Mouse (Mus musculus) retina, embryonic 14.5 days (tissue): Measurements from ENCODE around the gene Klk15.
"Not testable (repeated sequence)": the region's sequence is repeated elsewhere in the genome, so short reads cannot be mapped to it uniquely, and the experiment has no call there.

ENCODE experiments used
- DNase-seq: peaks from one replicate; pipeline ENCODE4 v3.0.0-alpha.2; 2015; ENCODE audit warnings: low spot score

Klk15 gene

GRCm38 (mm10) chr7:43933440-43933839, at the start of gene Klk15:
Gene Klk15 (plus strand): TSS chr7:43933740.
- DNase-seq = no peak

GRCm38 (mm10) chr7:43891365-43891764, 42.2 kb upstream of the Klk15 start:
- DNase-seq = no peak

GRCm38 (mm10) chr7:43891788-43892187, 41.8 kb upstream of the Klk15 start:
- DNase-seq = no peak

GRCm38 (mm10) chr7:43894836-43895235, 38.7 kb upstream of the Klk15 start:
- DNase-seq = peak; percentile 95

- DNase-seq = no peak
Measured at GRCm38 (mm10) chr7:43914821-43915220, 18.7 kb upstream of the Klk15 start.

GRCm38 (mm10) chr7:43918426-43918825, 15.1 kb upstream of the Klk15 start:
- no peak for DNase-seq

- no peak for DNase-seq
Measured at GRCm38 (mm10) chr7:43918871-43919270, 14.7 kb upstream of the Klk15 start.

GRCm38 (mm10) chr7:43919559-43920451, 13.7 kb upstream of the Klk15 start:
- peak; percentile 87 for DNase-seq

- no peak for DNase-seq
Measured at GRCm38 (mm10) chr7:43920582-43920981, 13.0 kb upstream of the Klk15 start.

- no peak for DNase-seq
Measured at GRCm38 (mm10) chr7:43921087-43921486, 12.5 kb upstream of the Klk15 start.

GRCm38 (mm10) chr7:43921941-43922340, 11.6 kb upstream of the Klk15 start:
- DNase-seq = no peak

- peak; percentile 55 for DNase-seq
Measured at GRCm38 (mm10) chr7:43925985-43926384, 7.6 kb upstream of the Klk15 start.

GRCm38 (mm10) chr7:43928521-43928920, 5.0 kb upstream of the Klk15 start:
- DNase-seq = peak; percentile 67

GRCm38 (mm10) chr7:43932337-43932736, 1.2 kb upstream of the Klk15 start:
- no peak for DNase-seq

- no peak for DNase-seq
Measured at GRCm38 (mm10) chr7:43934747-43935146, 1.2 kb downstream of the Klk15 start.

GRCm38 (mm10) chr7:43936551-43936950, 3.0 kb downstream of the Klk15 start:
- DNase-seq = no peak

GRCm38 (mm10) chr7:43942293-43942692, 8.8 kb downstream of the Klk15 start:
- not testable (repeated sequence) for DNase-seq

- no peak for DNase-seq
Measured at GRCm38 (mm10) chr7:43944727-43945264, 11.3 kb downstream of the Klk15 start.

GRCm38 (mm10) chr7:43950364-43950763, 16.8 kb downstream of the Klk15 start, which contains the start of gene Klk1b8:
Gene Klk1b8 (plus strand): TSS chr7:43950664.
- no peak for DNase-seq

GRCm38 (mm10) chr7:43952703-43953102, 19.2 kb downstream of the Klk15 start:
- no peak for DNase-seq

- no peak for DNase-seq
Measured at GRCm38 (mm10) chr7:43966451-43966850, 32.9 kb downstream of the Klk15 start, which contains the start of gene Klk1b1. Gene Klk1b1 (plus strand): TSS chr7:43966751.

- DNase-seq = no peak
Measured at GRCm38 (mm10) chr7:43967058-43967457, 33.5 kb downstream of the Klk15 start.

- DNase-seq = no peak
Measured at GRCm38 (mm10) chr7:43967612-43968011, 34.1 kb downstream of the Klk15 start.
